Mouse (Mus musculus) CH12.LX (cell line): ENCODE data around the gene Ceacam9. TPM values are rescaled to one million over a fixed set of nuclear protein-coding genes. Genes with fewer than 3 reads are reported as not detected.

Experiments
- DNase-seq: peaks from one replicate; pipeline ENCODE4 v3.0.0-alpha.2; 2013; ENCODE audit errors: extremely low read depth
- H3K27ac ChIP-seq: 2 replicates; pipeline ENCODE4 v1.5.1; 2012; ENCODE audit warnings: low read depth, mild to moderate bottlenecking, control low read depth, moderate library complexity; ENCODE audit not compliant: insufficient read depth
- H3K27me3 ChIP-seq: replicated peaks from 2 replicates; pipeline ENCODE3; 2012; ENCODE audit warnings: inconsistent platforms
- H3K36me3 ChIP-seq, 2 experiments: replicated peaks in 1 of 2; 2 replicates each; pipeline versions ENCODE3 to v1.6.1; 2012; ENCODE audit warnings: inconsistent platforms in 1 of 2, low read length in 1 of 2, mild to moderate bottlenecking in 1 of 2, mixed read lengths in 1 of 2, moderate library complexity in 1 of 2; ENCODE audit not compliant: control insufficient read depth in 1 of 2, insufficient read depth in 1 of 2
- H3K4me1 ChIP-seq, 2 experiments: 2 replicates each; pipeline ENCODE4 v1.6.1; 2012; ENCODE audit warnings: inconsistent platforms in 1 of 2, moderate library complexity in 1 of 2; ENCODE audit not compliant: insufficient read depth in 2 of 2, control insufficient read depth in 1 of 2
- H3K4me2 ChIP-seq: 2 replicates; pipeline ENCODE4 v1.6.1; 2012; ENCODE audit warnings: low read depth, mild to moderate bottlenecking, control low read depth; ENCODE audit not compliant: poor library complexity, insufficient read depth, severe bottlenecking
- H3K4me3 ChIP-seq, 3 experiments: fragments of 150-350 bp in 1 of 3; sonication (generic) in 1 of 3; replicated peaks in 1 of 3; 2 replicates each; pipeline versions ENCODE3 to v1.5.1; 2011 to 2012; ENCODE audit warnings: low read depth in 2 of 3, low read length in 2 of 3, mild to moderate bottlenecking in 2 of 3, moderate library complexity in 2 of 3, control low read depth in 1 of 3, improper control_type of control experiment in 1 of 3, inconsistent platforms in 1 of 3, mixed read lengths in 1 of 3; ENCODE audit not compliant: poor library complexity in 1 of 3
- H3K79me2 ChIP-seq: replicated peaks from 2 replicates; pipeline ENCODE4 v1.6.1; 2012; ENCODE audit warnings: mild to moderate bottlenecking, moderate library complexity; ENCODE audit not compliant: control insufficient read depth, poor library complexity, insufficient read depth, severe bottlenecking; ENCODE audit errors: extremely low read depth
- H3K9ac ChIP-seq: 2 replicates; pipeline ENCODE4 v1.6.1; 2012; ENCODE audit warnings: low read depth, mild to moderate bottlenecking, control low read depth, moderate library complexity; ENCODE audit not compliant: insufficient read depth
- H3K9me3 ChIP-seq: replicated peaks from 2 replicates; pipeline ENCODE3; 2012; ENCODE audit warnings: low read length, inconsistent platforms, mixed read lengths
- BHLHE40 ChIP-seq: IDR thresholded peaks from 2 replicates; pipeline ENCODE4 v1.6.1; 2011; ENCODE audit warnings: mild to moderate bottlenecking, low read depth, low read length, improper control_type of control experiment
- CHD1 ChIP-seq: IDR thresholded peaks from 2 replicates; pipeline ENCODE4 v1.6.1; 2012; ENCODE audit warnings: low read depth, low read length, improper control_type of control experiment, inconsistent platforms
- CHD2 ChIP-seq: IDR thresholded peaks from 2 replicates; pipeline ENCODE4 v1.6.1; 2011; ENCODE audit warnings: low read length, improper control_type of control experiment
- CTCF ChIP-seq, 2 experiments: IDR thresholded peaks in 1 of 2; conservative IDR thresholded peaks in 1 of 2; 2 replicates each; pipeline ENCODE4 v1.5.1; 2011 to 2012; ENCODE audit warnings: low read depth in 2 of 2, low read length in 2 of 2, improper control_type of control experiment in 1 of 2, inconsistent platforms in 1 of 2, mild to moderate bottlenecking in 1 of 2, moderate library complexity in 1 of 2
- E2F4 ChIP-seq: IDR thresholded peaks from 2 replicates; pipeline ENCODE4 v1.6.1; 2011; ENCODE audit warnings: low read depth, low read length, improper control_type of control experiment; ENCODE audit not compliant: insufficient replicate concordance
- EP300 ChIP-seq: IDR thresholded peaks from 2 replicates; pipeline ENCODE4 v1.6.1; 2011; ENCODE audit warnings: low read length, improper control_type of control experiment
- ETS1 ChIP-seq: conservative IDR thresholded peaks from 2 replicates; pipeline ENCODE4 v1.6.1; 2012; ENCODE audit warnings: low read depth, mild to moderate bottlenecking, inconsistent platforms, low read length, improper control_type of control experiment, moderate library complexity
- GABPA ChIP-seq: IDR thresholded peaks from 2 replicates; pipeline ENCODE4 v1.6.1; 2012; ENCODE audit warnings: low read depth, low read length, improper control_type of control experiment, inconsistent platforms; ENCODE audit not compliant: insufficient replicate concordance
- HCFC1 ChIP-seq: IDR thresholded peaks from 2 replicates; pipeline ENCODE4 v1.6.1; 2012; ENCODE audit warnings: low read depth, mild to moderate bottlenecking, inconsistent platforms, low read length, improper control_type of control experiment
- IRF4 ChIP-seq: IDR thresholded peaks from 2 replicates; pipeline ENCODE4 v1.6.1; 2014; ENCODE audit warnings: low read depth, mild to moderate bottlenecking, inconsistent platforms, low read length, improper control_type of control experiment
- JUN ChIP-seq: IDR thresholded peaks from 2 replicates; pipeline ENCODE4 v1.6.1; 2011; ENCODE audit warnings: low read depth, mild to moderate bottlenecking, low read length, improper control_type of control experiment, moderate library complexity; ENCODE audit not compliant: insufficient read depth
- KAT2A ChIP-seq: IDR thresholded peaks from 2 replicates; pipeline ENCODE4 v1.6.1; 2012; ENCODE audit warnings: low read length, improper control_type of control experiment, inconsistent platforms; ENCODE audit not compliant: insufficient replicate concordance
- MAFK ChIP-seq: IDR thresholded peaks from 2 replicates; pipeline ENCODE4 v1.6.1; 2011; ENCODE audit warnings: low read length, improper control_type of control experiment; ENCODE audit not compliant: insufficient replicate concordance
- MAX ChIP-seq: IDR thresholded peaks from 2 replicates; pipeline ENCODE4 v1.6.1; 2011; ENCODE audit warnings: low read length, improper control_type of control experiment
- MAZ ChIP-seq: IDR thresholded peaks from 2 replicates; pipeline ENCODE4 v1.6.1; 2012; ENCODE audit warnings: low read depth, mild to moderate bottlenecking, inconsistent platforms, low read length, improper control_type of control experiment, moderate library complexity
- MXI1 ChIP-seq: IDR thresholded peaks from 2 replicates; pipeline ENCODE4 v1.6.1; 2011; ENCODE audit warnings: mild to moderate bottlenecking, low read depth, low read length, improper control_type of control experiment
- MYC ChIP-seq: IDR thresholded peaks from 2 replicates; pipeline ENCODE4 v1.6.1; 2011; ENCODE audit warnings: low read depth, mild to moderate bottlenecking, improper control_type of control experiment, low read length
- NRF1 ChIP-seq: IDR thresholded peaks from 2 replicates; pipeline ENCODE4 v1.6.1; 2014; ENCODE audit warnings: low read depth, mild to moderate bottlenecking, inconsistent platforms, low read length, improper control_type of control experiment, moderate library complexity
- POLR2A ChIP-seq: IDR thresholded peaks from 2 replicates; pipeline ENCODE4 v1.6.1; 2011; ENCODE audit warnings: low read depth, mild to moderate bottlenecking, improper control_type of control experiment, low read length
- POLR2AphosphoS2 ChIP-seq: IDR thresholded peaks from 2 replicates; pipeline ENCODE4 v1.6.1; 2011; ENCODE audit warnings: low read depth, low read length, improper control_type of control experiment
- RAD21 ChIP-seq: IDR thresholded peaks from 2 replicates; pipeline ENCODE4 v1.6.1; 2011; ENCODE audit warnings: low read depth, mild to moderate bottlenecking, low read length, improper control_type of control experiment, moderate library complexity
- RCOR1 ChIP-seq: conservative IDR thresholded peaks from 2 replicates; pipeline ENCODE4 v1.6.1; 2012; ENCODE audit warnings: low read depth, mild to moderate bottlenecking, inconsistent platforms, low read length, improper control_type of control experiment
- SIN3A ChIP-seq: IDR thresholded peaks from 2 replicates; pipeline ENCODE4 v1.6.1; 2012; ENCODE audit warnings: low read length, improper control_type of control experiment, inconsistent platforms
- SMC3 ChIP-seq: IDR thresholded peaks from 2 replicates; pipeline ENCODE4 v1.6.1; 2011; ENCODE audit warnings: low read depth, low read length, improper control_type of control experiment
- TBP ChIP-seq: conservative IDR thresholded peaks from 2 replicates; pipeline ENCODE4 v1.6.1; 2011; ENCODE audit warnings: low read depth, low read length, improper control_type of control experiment
- UBTF ChIP-seq: IDR thresholded peaks from 2 replicates; pipeline ENCODE4 v1.6.1; 2012; ENCODE audit warnings: low read depth, mild to moderate bottlenecking, inconsistent platforms, low read length, improper control_type of control experiment, moderate library complexity
- USF1 ChIP-seq: IDR thresholded peaks from 2 replicates; pipeline ENCODE4 v1.6.1; 2014; ENCODE audit warnings: low read depth, mild to moderate bottlenecking, inconsistent platforms, low read length, improper control_type of control experiment
- USF2 ChIP-seq: conservative IDR thresholded peaks from 2 replicates; pipeline ENCODE4 v1.6.1; 2011; ENCODE audit warnings: low read depth, low read length, improper control_type of control experiment
- ZC3H11A ChIP-seq: IDR thresholded peaks from 2 replicates; pipeline ENCODE4 v1.6.1; 2012; ENCODE audit warnings: low read depth, mild to moderate bottlenecking, inconsistent platforms, low read length, improper control_type of control experiment
- ZKSCAN1 ChIP-seq: IDR thresholded peaks from 2 replicates; pipeline ENCODE4 v1.6.1; 2012; ENCODE audit warnings: low read depth, inconsistent platforms, low read length, improper control_type of control experiment, borderline replicate concordance
- ZMIZ1 ChIP-seq: IDR thresholded peaks from 2 replicates; pipeline ENCODE4 v1.6.1; 2012; ENCODE audit warnings: low read depth, mild to moderate bottlenecking, inconsistent platforms, low read length, improper control_type of control experiment
- ZNF384 ChIP-seq: IDR thresholded peaks from 2 replicates; pipeline ENCODE4 v1.6.1; 2012; ENCODE audit warnings: low read depth, low read length, improper control_type of control experiment, inconsistent platforms
- dilution Hi-C: fragments of 300-500 bp; cut with MboI; formaldehyde crosslinking; loops from 2 replicates; pipeline ENCODE4 v1.14.3; 2020; ENCODE audit warnings: low sequenced_read_pairs; ENCODE audit not compliant: extremely low pct_unique_long_range_greater_than_20kb, extremely low pct_ligation_motif_present
- in situ Hi-C: fragments of 300-500 bp; cut with MboI; formaldehyde crosslinking; loops from 3 replicates; pipeline ENCODE4 v1.14.3; 2019; ENCODE audit warnings: low sequenced_read_pairs, low pct_ligation_motif_present, low pct_unique_long_range_greater_than_20kb, mixed read lengths
- polyA plus RNA-seq: library from polyadenylated mRNA; unstranded; fragments of >175 nt; gene quantifications from 2 replicates; pipeline ENCODE4 v1.2.1, GENCODE M21; 2012; ENCODE audit warnings: low read depth; ENCODE audit not compliant: insufficient read length
- total RNA-seq, 2 experiments: library from RNA; depleted of rRNA; stranded (reverse); fragments of 300-350 nt in 1 of 2; fragments of >200 nt in 1 of 2; gene quantifications; 2 replicates each; pipeline ENCODE4 v1.2.3; 2012 to 2014

Ceacam9 gene
- total and polyA plus RNA-seq, 3 experiments, result 0.21 TPM; not detected in 2

GRCm38 (mm10) chr7:16695025-16695424 lies 26.7 kb upstream of the Ceacam9 start:
- no peaks in the 10 kb centered on the region for H3K27me3 ChIP-seq
- no peaks in the 10 kb centered on the region for H3K36me3 ChIP-seq
- no peak overlapping the region for H3K9ac ChIP-seq
- dilution Hi-C loops, result no loop called here
- H3K9me3 ChIP-seq, result peaks cover 7% of the 10 kb centered on the region
- DNase-seq, result peak; percentile 45
- no peaks in the 10 kb centered on the region for H3K4me1 ChIP-seq
- no peaks in the 10 kb centered on the region for H3K79me2 ChIP-seq
- in situ Hi-C loops, result no loop called here
- no peak overlapping the region for H3K27ac ChIP-seq
- H3K4me2 ChIP-seq, result no peak overlapping the region
- TF ChIP-seq HCFC1 (no peak), MXI1 (no peak), CHD2 (no peak), RAD21 (peak; percentile 76), ZC3H11A (peak; percentile 46), RCOR1 (no peak), IRF4 (no peak), MAX (no peak), MAZ (no peak), SMC3 (peak; percentile 77), ETS1 (no peak), UBTF (no peak), CTCF (conservative IDR thresholded peaks at IDR 0.05 in 1 of 2, IDR thresholded peaks at IDR 0.05 in 1 of 2; ENCODE audit: low read depth in 2 of 2, low read length in 2 of 2) (peak in 1 of 2 experiments; percentile 80; a peak in 2 of 4 replicates), BHLHE40 (no peak)
- H3K4me3 ChIP-seq, result no peak overlapping the region

GRCm38 (mm10) chr7:16699042-16699441 lies 22.7 kb upstream of the Ceacam9 start:
- no peak overlapping the region for H3K9ac ChIP-seq
- dilution Hi-C loops, result no loop called here
- no peak overlapping the region for H3K27ac ChIP-seq
- H3K79me2 ChIP-seq, result no peaks in the 10 kb centered on the region
- peak; percentile 74 for DNase-seq
- no peak overlapping the region for H3K4me3 ChIP-seq
- no peaks in the 10 kb centered on the region for H3K9me3 ChIP-seq
- in situ Hi-C loops, result no loop called here
- H3K27me3 ChIP-seq, result peaks cover 2% of the 10 kb centered on the region
- no peaks in the 10 kb centered on the region for H3K36me3 ChIP-seq
- peaks cover 0 to 4% of the 10 kb centered on the region in 2 experiments; a peak in 1 of 4 replicates for H3K4me1 ChIP-seq
- H3K4me2 ChIP-seq, result no peak overlapping the region
- TF ChIP-seq NRF1 (no peak), CHD2 (no peak), ZMIZ1 (no peak), POLR2AphosphoS2 (no peak), CTCF (conservative IDR thresholded peaks at IDR 0.05 in 1 of 2, IDR thresholded peaks at IDR 0.05 in 1 of 2; ENCODE audit: low read depth in 2 of 2, low read length in 2 of 2) (peak; percentile 71 to 88), ETS1 (no peak), BHLHE40 (no peak), E2F4 (no peak), ZKSCAN1 (no peak), SMC3 (peak; percentile 56), CHD1 (no peak), EP300 (no peak), USF2 (no peak), USF1 (no peak), KAT2A (no peak), ZNF384 (no peak), MAX (peak; percentile 52; the same call in 1 of the 2 replicates), TBP (no peak), IRF4 (no peak), JUN (no peak), MYC (peak; percentile 94), MXI1 (no peak), RAD21 (peak; percentile 71), SIN3A (peak; percentile 34; the same call in 1 of the 2 replicates), GABPA (no peak), POLR2A (no peak), MAFK (no peak), MAZ (no peak)
